ENCODE assay signal across 29 mouse cellular contexts in genomic region chr2:28469461-28469860, GRCm38 (mm10). TPM values are rescaled to one million over a fixed set of nuclear protein-coding genes. Genes with fewer than 3 reads are reported as not detected.
DNase-seq lines count a peak whose midpoint lies in the region; ATAC-seq and TF ChIP-seq lines count a peak whose summit lies in the region.
"Had no signal": no experiment of that assay in that cellular context is flagged by ENCODE, and none has a peak within 500 bp of the region (broad histone marks: within the 10 kb centered on the region; RNA-seq: fewer than 3 reads in every experiment).

No protein-coding gene starts in this region.

- H3K9ac ChIP-seq in neural tube, embryonic 11.5 days (ENCODE audit: low read length): no peak overlapping the region
- H3K9ac ChIP-seq in ES-E14 (ENCODE audit: insufficient read depth, low read depth, low read length, poor library complexity, severe bottlenecking): peak overlapping the region; percentile 10; the same call in 1 of the 2 replicates
- H3K9ac ChIP-seq in limb, embryonic 13.5 days: no peak overlapping the region
- H3K9ac ChIP-seq: hindbrain, embryonic 15.5 days; liver, embryonic 14.5 days had no signal

- H3K4me2 ChIP-seq in neural tube, embryonic 11.5 days (ENCODE audit: low read depth): no peak overlapping the region
- peak overlapping the region; percentile 87; the same call in 1 of the 2 replicates for H3K4me2 ChIP-seq in limb, embryonic 13.5 days (replicated peaks)

- H3K4me1 ChIP-seq in heart, embryonic 10.5 days: peaks cover 22% of the 10 kb centered on the region
- H3K4me1 ChIP-seq in neural tube, embryonic 11.5 days (ENCODE audit: control insufficient read depth, insufficient read depth, low read length): peaks cover 7% of the 10 kb centered on the region; the same call in 1 of the 2 replicates
- H3K4me1 ChIP-seq in ES-E14 (ENCODE audit: control insufficient read depth in 2 of 2, insufficient read depth in 2 of 2, low read length in 2 of 2, poor library complexity in 1 of 2): peaks cover 2 to 17% of the 10 kb centered on the region in 2 experiments; a peak in 3 of 4 replicates
- peaks cover 20% of the 10 kb centered on the region for H3K4me1 ChIP-seq in limb, embryonic 13.5 days

- 97% methylated on average over 14 of the region's 14 CpGs for whole genome bisulfite sequencing in heart, embryonic 10.5 days
- WGBS in neural tube, embryonic 11.5 days: 93% methylated on average over 14 of the region's 14 CpGs
- 98% methylated on average over 14 of the region's 14 CpGs for WGBS in limb, embryonic 13.5 days

- peaks cover 46% of the 10 kb centered on the region for H3K36me3 ChIP-seq in heart, embryonic 10.5 days
- H3K36me3 ChIP-seq in neural tube, embryonic 11.5 days (ENCODE audit: control insufficient read depth, insufficient read depth, low read length): peaks cover 17% of the 10 kb centered on the region
- peaks cover 17% of the 10 kb centered on the region for H3K36me3 ChIP-seq in ES-E14 (ENCODE audit: control insufficient read depth, insufficient read depth, low read length, poor library complexity, severe bottlenecking)
- peaks cover 45% of the 10 kb centered on the region for H3K36me3 ChIP-seq in limb, embryonic 13.5 days

- in situ Hi-C loops in ES-E14 (cut with MboI; ENCODE audit: low sequenced_read_pairs in 2 of 2, unreplicated experiment in 2 of 2): no loop called here

- H3K27me3 ChIP-seq in heart, embryonic 10.5 days (ENCODE audit: insufficient read depth, poor library complexity, severe bottlenecking): peaks cover 16% of the 10 kb centered on the region
- no peaks in the 10 kb centered on the region for H3K27me3 ChIP-seq in neural tube, embryonic 11.5 days (ENCODE audit: control insufficient read depth, insufficient read depth, low read length)
- peaks cover 10% of the 10 kb centered on the region for H3K27me3 ChIP-seq in limb, embryonic 13.5 days
- H3K27me3 ChIP-seq: hindbrain, embryonic 15.5 days had no signal

- DNase-seq in heart, adult 11 months: peak; percentile 84
- no peak for DNase-seq in heart, embryonic 10.5 days (ENCODE audit: low spot score)
- peak; percentile 3 for DNase-seq in neural tube, embryonic 11.5 days (ENCODE audit: low spot score)
- DNase-seq in neural tube, embryonic 10.5 days (ENCODE audit: extremely low spot score, low spot score): no peak
- no peak for DNase-seq in ES-E14 (ENCODE audit: low read depth, low spot score)
- DNase-seq in adrenal gland, adult 8-10 months: no peak
- DNase-seq: adrenal gland, adult 2 months; cerebellum, adult 2 months; heart, postnatal 14 days; kidney, adult 18-20 months; kidney, postnatal 36 days; liver; lung, embryonic 14.5 days; lung, postnatal 14 days; right cerebral cortex, adult 18-20 months; thymus, postnatal 25 days had no signal

- no peak overlapping the region for H3K27ac ChIP-seq in heart, embryonic 10.5 days
- no peak overlapping the region for H3K27ac ChIP-seq in neural tube, embryonic 11.5 days (ENCODE audit: low read depth, low read length)
- no peak overlapping the region for H3K27ac ChIP-seq in ES-E14 (ENCODE audit: insufficient read depth, low read depth, low read length, poor library complexity, severe bottlenecking)
- no peak overlapping the region for H3K27ac ChIP-seq in limb, embryonic 13.5 days
- H3K27ac ChIP-seq: hindbrain, embryonic 15.5 days; layer of hippocampus, adult 2 months; left cerebral cortex, adult 2 months; liver, embryonic 14.5 days had no signal

- no peak for ATAC-seq in neural tube, embryonic 11.5 days (ENCODE audit: insufficient read depth, low FRiP score, low TSS enrichment)
- ATAC-seq in limb, embryonic 13.5 days (ENCODE audit: low FRiP score, low read depth): no peak
- ATAC-seq: activated CD4-positive, CD25-positive, alpha-beta regulatory T cell, adult 4 months; forebrain, embryonic 16.5 days; inflammation-experienced regulatory T-cells, adult 6 months had no signal

- H3K4me3 ChIP-seq in heart, embryonic 10.5 days: no peak overlapping the region
- H3K4me3 ChIP-seq in neural tube, embryonic 11.5 days (ENCODE audit: low read depth, low read length): no peak overlapping the region
- peak overlapping the region in 1 of 2 experiments; percentile 94; a peak in 2 of 4 replicates for H3K4me3 ChIP-seq in ES-E14 (ENCODE audit: insufficient read depth in 1 of 2, low read depth in 1 of 2, low read length in 2 of 2, poor library complexity in 1 of 2, severe bottlenecking in 1 of 2)
- no peak overlapping the region for H3K4me3 ChIP-seq in limb, embryonic 13.5 days

- H3K9me3 ChIP-seq in heart, embryonic 10.5 days: 0 out of 2 replicates have a peak, but pooled peaks cover 2% of the 10 kb centered on the region
- no peaks in the 10 kb centered on the region for H3K9me3 ChIP-seq in neural tube, embryonic 11.5 days (ENCODE audit: control insufficient read depth, low read length)
- no peaks in the 10 kb centered on the region for H3K9me3 ChIP-seq in ES-E14 (ENCODE audit: control insufficient read depth, insufficient read depth, low read depth, low read length)
- peaks cover 12% of the 10 kb centered on the region for H3K9me3 ChIP-seq in limb, embryonic 13.5 days

TF ChIP-seq in ES-E14, 5 proteins besides CTCF, POLR2A, EP300 and RAD21:
- no peak for TF ChIP-seq ZC3H11A (IDR thresholded peaks at IDR 0.05; ENCODE audit: borderline replicate concordance, low read depth, low read length)
- TF ChIP-seq ZNF384 (IDR thresholded peaks at IDR 0.05; ENCODE audit: low read depth, low read length): no peak
- TF ChIP-seq HCFC1 (IDR thresholded peaks at IDR 0.05; ENCODE audit: borderline replicate concordance, insufficient read depth, low read length): no peak
- TF ChIP-seq CHD2 (IDR thresholded peaks at IDR 0.05; ENCODE audit: low read depth, low read length): no peak
- no peak for TF ChIP-seq MAFK (IDR thresholded peaks at IDR 0.05; ENCODE audit: insufficient read depth, low read depth, low read length)

RNA-seq across cellular contexts. Expression of gene Mrps2, which starts 1.6 kb away (rescaled TPM):
- polyA plus RNA-seq in heart, embryonic 10.5 days (2016; fragmentation: Nextera tagmentation; extraction: Ambion mirVana): 60.7 and 67.7 TPM in 2 replicates
- 66.7 and 66.9 TPM in 2 replicates for polyA plus RNA-seq in neural tube, embryonic 11.5 days (2014; fragmentation: Nextera tagmentation; extraction: Ambion mirVana)
- 24.9 and 29.9 TPM in 2 replicates for total RNA-seq in ES-E14 (2012; rRNA removed)
- 59.4 and 60.0 TPM in 2 replicates for polyA plus RNA-seq in limb, embryonic 13.5 days (2015; fragmentation: Nextera tagmentation; extraction: Ambion mirVana)
- total RNA-seq in adrenal gland, adult 8-10 months (2022): 10 to 100 TPM; 39.7 to 52.1 (median 46.1) TPM

RNA-seq across cellular contexts. Expression of gene 1700007K13Rik, which starts 3.3 kb away (rescaled TPM):
- polyA plus RNA-seq in heart, embryonic 10.5 days (2016; fragmentation: Nextera tagmentation; extraction: Ambion mirVana): 0.54 and 0.72 TPM in 2 replicates
- polyA plus RNA-seq in neural tube, embryonic 11.5 days (2014; fragmentation: Nextera tagmentation; extraction: Ambion mirVana): 0.42 and 0.99 TPM in 2 replicates
- total RNA-seq in ES-E14 (2012; rRNA removed): 12.9 and 14.2 TPM in 2 replicates
- 0.32 and 0.48 TPM in 2 replicates for polyA plus RNA-seq in limb, embryonic 13.5 days (2015; fragmentation: Nextera tagmentation; extraction: Ambion mirVana)
- total RNA-seq in adrenal gland, adult 8-10 months (2022): under 1 TPM in 3 of 4 experiments, not detected in 1; 0.49 to 0.99 (median 0.89) TPM
- total RNA-seq: gastrocnemius, adult 8-10 months; heart, postnatal 14 days had no signal
- polyA plus RNA-seq: adrenal gland, adult 2 months; heart, embryonic 14.5 days; liver, embryonic 14.5 days; lung, embryonic 14.5 days had no signal

RNA-seq across cellular contexts. Expression of gene Ppp1r26, which starts 22.9 kb away (rescaled TPM):
- polyA plus RNA-seq in heart, embryonic 10.5 days (2016; fragmentation: Nextera tagmentation; extraction: Ambion mirVana): 3.6 and 3.7 TPM in 2 replicates
- 4.0 and 5.0 TPM in 2 replicates for polyA plus RNA-seq in neural tube, embryonic 11.5 days (2014; fragmentation: Nextera tagmentation; extraction: Ambion mirVana)
- total RNA-seq in ES-E14 (2012; rRNA removed): 2.4 and 2.5 TPM in 2 replicates
- polyA plus RNA-seq in limb, embryonic 13.5 days (2015; fragmentation: Nextera tagmentation; extraction: Ambion mirVana): 6.2 and 7.1 TPM in 2 replicates
- 10 to 100 TPM in 2 of 4 experiments, 1 to 10 TPM in 2; 6.2 to 14.0 (median 10.4) TPM for total RNA-seq in adrenal gland, adult 8-10 months (2022)
- polyA plus RNA-seq: inflammation-experienced regulatory T-cells, adult 6 months had no signal

RNA-seq across cellular contexts. Expression of gene Gbgt1, which starts 27.2 kb away (rescaled TPM):
- 0.13 TPM in 1 of 2 replicates, not detected in the other for polyA plus RNA-seq in heart, embryonic 10.5 days (2016; fragmentation: Nextera tagmentation; extraction: Ambion mirVana)
- polyA plus RNA-seq in neural tube, embryonic 11.5 days (2014; fragmentation: Nextera tagmentation; extraction: Ambion mirVana): 0.82 TPM in 1 of 2 replicates, not detected in the other
- 1.4 and 3.1 TPM in 2 replicates for total RNA-seq in ES-E14 (2012; rRNA removed)
- 0.94 and 0.95 TPM in 2 replicates for polyA plus RNA-seq in limb, embryonic 13.5 days (2015; fragmentation: Nextera tagmentation; extraction: Ambion mirVana)
- 10 to 100 TPM in 1 of 4 experiments, 1 to 10 TPM in 3; 4.8 to 12.6 (median 6.7) TPM for total RNA-seq in adrenal gland, adult 8-10 months (2022)
- polyA plus RNA-seq: activated CD4-positive, CD25-positive, alpha-beta regulatory T cell, adult 4 months; embryonic facial prominence, embryonic 11.5 days; heart, embryonic 14.5 days; inflammation-experienced regulatory T-cells, adult 6 months had no signal

RNA-seq across cellular contexts. Expression of gene Gm10134, which starts 36.4 kb away (rescaled TPM):
- polyA plus RNA-seq in heart, embryonic 10.5 days (2016; fragmentation: Nextera tagmentation; extraction: Ambion mirVana): not detected in 2 replicates
- 1.0 TPM in 1 of 2 replicates, not detected in the other for polyA plus RNA-seq in neural tube, embryonic 11.5 days (2014; fragmentation: Nextera tagmentation; extraction: Ambion mirVana)
- total RNA-seq in ES-E14 (2012; rRNA removed): 0.80 and 5.1 TPM in 2 replicates
- 1.4 and 2.5 TPM in 2 replicates for polyA plus RNA-seq in limb, embryonic 13.5 days (2015; fragmentation: Nextera tagmentation; extraction: Ambion mirVana)
- 1 to 10 TPM; 3.0 to 5.1 (median 4.7) TPM for total RNA-seq in adrenal gland, adult 8-10 months (2022)
- total RNA-seq: layer of hippocampus, postnatal 14 days had no signal
- polyA plus RNA-seq: activated CD4-positive, CD25-positive, alpha-beta regulatory T cell, adult 4 months; cerebellum, adult 2 months; embryonic facial prominence, embryonic 11.5 days; hindbrain, embryonic 10.5 days; inflammation-experienced regulatory T-cells, adult 6 months; liver, embryonic 14.5 days had no signal

Comparison
In these comparisons a context has a peak if more than half of its experiments do, and no peak if none do; other contexts are left out.
1. DNase-seq: peak in heart, adult 11 months (single experiment) and neural tube, embryonic 11.5 days (single experiment); none in heart, embryonic 10.5 days (single experiment), neural tube, embryonic 10.5 days (single experiment), ES-E14 (single experiment) and adrenal gland, adult 8-10 months (single experiment).